Mouse (Mus musculus) mouse trophoblast stem cell (cell line): ENCODE measurements around the gene Ufsp2.

Experiments
- in situ Hi-C, 2 experiments: fragments of 300-500 bp; cut with MseI, MboI; formaldehyde crosslinking; loops; 2 replicates in 1 of 2; 3 replicates in 1 of 2; pipeline ENCODE4 v1.15.1; 2025

Gene Ufsp2

GRCm38 (mm10) chr8:45975126-45975836 lies at the start of gene Ufsp2, which contains the start of gene 1700029J07Rik:
Gene Ufsp2, plus strand, starts transcription at chr8:45975528.
Gene 1700029J07Rik, minus strand, starts transcription at chr8:45975252.
- in situ Hi-C loops: no loop called here

- in situ Hi-C loops: loop anchor here (5.0 to 10.0 kb wide), 3 partner anchors 117 to 482 kb away; no protein-coding TSS in a partner anchor
Observed at GRCm38 (mm10) chr8:45934582-45935014, 40.7 kb upstream of the Ufsp2 start, which contains the start of gene Ccdc110. Gene Ccdc110, plus strand, starts transcription at chr8:45934619.

GRCm38 (mm10) chr8:45936986-45937385 lies 38.3 kb upstream of the Ufsp2 start:
- in situ Hi-C loops: loop anchor here (5.0 to 10.0 kb wide), 2 partner anchors 120 to 482 kb away; no protein-coding TSS in a partner anchor

- in situ Hi-C loops: no loop called here
Observed at GRCm38 (mm10) chr8:45946283-45946682, 29.0 kb upstream of the Ufsp2 start.

- in situ Hi-C loops: no loop called here
Observed at GRCm38 (mm10) chr8:45950622-45951021, 24.7 kb upstream of the Ufsp2 start.

- in situ Hi-C loops: no loop called here
Observed at GRCm38 (mm10) chr8:45970894-45971293, 4.4 kb upstream of the Ufsp2 start.

- in situ Hi-C loops: no loop called here
Observed at GRCm38 (mm10) chr8:45973988-45974505, 1.3 kb upstream of the Ufsp2 start.

- in situ Hi-C loops: no loop called here
Observed at GRCm38 (mm10) chr8:45975837-45976468, 625 bp downstream of the Ufsp2 start.

GRCm38 (mm10) chr8:45986665-45987064 lies 11.3 kb downstream of the Ufsp2 start:
- in situ Hi-C loops: no loop called here

GRCm38 (mm10) chr8:45988189-45988588 lies 12.9 kb downstream of the Ufsp2 start:
- in situ Hi-C loops: no loop called here

GRCm38 (mm10) chr8:45990631-45991310 lies 15.4 kb downstream of the Ufsp2 start:
- in situ Hi-C loops: no loop called here

- in situ Hi-C loops: no loop called here
Observed at GRCm38 (mm10) chr8:45994111-45994510, 18.8 kb downstream of the Ufsp2 start.

GRCm38 (mm10) chr8:45995576-45995975 lies 20.2 kb downstream of the Ufsp2 start:
- in situ Hi-C loops: no loop called here

GRCm38 (mm10) chr8:45998228-45998627 lies 22.9 kb downstream of the Ufsp2 start:
- in situ Hi-C loops: no loop called here

- in situ Hi-C loops: no loop called here
Observed at GRCm38 (mm10) chr8:45999138-45999783, 23.9 kb downstream of the Ufsp2 start, which contains the start of gene Lrp2bp. Gene Lrp2bp, plus strand, starts transcription at chr8:45999303.

- in situ Hi-C loops: no loop called here
Observed at GRCm38 (mm10) chr8:45999784-46000705, 24.7 kb downstream of the Ufsp2 start.

GRCm38 (mm10) chr8:46005596-46005995 lies 30.3 kb downstream of the Ufsp2 start, which contains the start of gene Ankrd37:
Gene Ankrd37, minus strand, starts transcription at chr8:46005707.
- in situ Hi-C loops: no loop called here

- in situ Hi-C loops: no loop called here
Observed at GRCm38 (mm10) chr8:46007050-46007672, 31.8 kb downstream of the Ufsp2 start.

- in situ Hi-C loops: no loop called here
Observed at GRCm38 (mm10) chr8:46010306-46010705, 35.0 kb downstream of the Ufsp2 start.
